Mouse (Mus musculus): ENCODE results near the gene Ccdc146. TPM values are rescaled to one million over a fixed set of nuclear protein-coding genes. Genes with fewer than 3 reads are reported as not detected.
"Not testable (repeated sequence)": the region's sequence is repeated elsewhere in the genome, so short reads cannot be mapped to it uniquely, and the experiment has no call there.

Gene Ccdc146
- polyA plus RNA-seq, 1 experiment: not detected

DNA sequence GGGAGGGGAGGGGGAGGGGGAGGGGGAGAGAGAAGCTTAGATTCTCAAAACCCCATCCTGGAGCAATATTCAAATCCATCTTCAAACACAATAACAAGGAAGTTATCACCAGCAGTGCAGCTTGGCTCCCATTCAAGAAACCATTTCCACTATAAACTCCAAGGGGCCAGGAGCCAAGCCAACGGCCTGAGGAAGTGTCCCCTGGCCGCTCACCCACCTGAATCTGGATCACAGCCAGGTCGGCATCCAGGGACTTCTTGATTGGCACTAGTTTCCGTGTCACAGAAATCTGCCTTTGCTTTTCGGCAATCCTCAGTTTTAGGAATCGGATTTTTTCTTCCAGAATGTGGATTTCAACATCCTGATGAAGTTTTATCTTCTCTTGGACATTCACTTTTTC, 123.5 kb downstream of the Ccdc146 start:
- 72% methylated on average over 6 of the region's 6 CpGs for WGBS
- no peak overlapping the region for H3K27ac ChIP-seq (ENCODE audit: control insufficient read depth, insufficient read depth, low read depth, low read length, poor library complexity)
- TF ChIP-seq CTCF (IDR thresholded peaks at IDR 0.05; ENCODE audit: control insufficient read depth, insufficient read depth, low read length): no peak
- TF ChIP-seq POLR2A (IDR thresholded peaks at IDR 0.05; ENCODE audit: borderline replicate concordance, control insufficient read depth, low read depth, low read length): no peak
- no peak overlapping the region for H3K4me3 ChIP-seq (replicated peaks; ENCODE audit: control insufficient read depth, low read depth, low read length)
- no peaks in the 10 kb centered on the region for H3K4me1 ChIP-seq (ENCODE audit: control insufficient read depth, insufficient read depth, low read length)

DNA sequence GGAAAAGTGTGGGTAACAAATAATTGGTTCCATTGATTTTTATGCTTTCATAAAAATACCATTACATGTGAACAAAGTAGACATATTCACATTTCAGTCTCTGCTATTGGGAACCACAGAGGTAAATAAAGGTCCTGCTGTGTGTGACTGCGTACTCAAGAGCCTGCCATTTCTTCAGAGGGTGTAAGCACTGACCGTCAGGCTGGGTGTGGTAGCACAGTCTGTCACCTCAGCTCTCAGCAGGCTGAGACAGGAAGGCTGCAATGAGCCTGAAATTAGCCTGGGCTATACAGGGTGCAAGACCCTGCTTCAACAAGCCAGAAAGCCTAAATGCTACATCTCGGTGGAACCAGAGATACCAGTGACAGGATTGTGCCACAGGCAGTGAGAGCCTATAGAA, 124.4 kb downstream of the Ccdc146 start:
- 87% methylated on average over 3 of the region's 3 CpGs for WGBS
- no peak overlapping the region for H3K27ac ChIP-seq (ENCODE audit: control insufficient read depth, insufficient read depth, low read depth, low read length, poor library complexity)
- no peaks in the 10 kb centered on the region for H3K4me1 ChIP-seq (ENCODE audit: control insufficient read depth, insufficient read depth, low read length)
- H3K4me3 ChIP-seq (replicated peaks; ENCODE audit: control insufficient read depth, low read depth, low read length): no peak overlapping the region
- TF ChIP-seq CTCF (IDR thresholded peaks at IDR 0.05; ENCODE audit: control insufficient read depth, insufficient read depth, low read length): no peak

DNA sequence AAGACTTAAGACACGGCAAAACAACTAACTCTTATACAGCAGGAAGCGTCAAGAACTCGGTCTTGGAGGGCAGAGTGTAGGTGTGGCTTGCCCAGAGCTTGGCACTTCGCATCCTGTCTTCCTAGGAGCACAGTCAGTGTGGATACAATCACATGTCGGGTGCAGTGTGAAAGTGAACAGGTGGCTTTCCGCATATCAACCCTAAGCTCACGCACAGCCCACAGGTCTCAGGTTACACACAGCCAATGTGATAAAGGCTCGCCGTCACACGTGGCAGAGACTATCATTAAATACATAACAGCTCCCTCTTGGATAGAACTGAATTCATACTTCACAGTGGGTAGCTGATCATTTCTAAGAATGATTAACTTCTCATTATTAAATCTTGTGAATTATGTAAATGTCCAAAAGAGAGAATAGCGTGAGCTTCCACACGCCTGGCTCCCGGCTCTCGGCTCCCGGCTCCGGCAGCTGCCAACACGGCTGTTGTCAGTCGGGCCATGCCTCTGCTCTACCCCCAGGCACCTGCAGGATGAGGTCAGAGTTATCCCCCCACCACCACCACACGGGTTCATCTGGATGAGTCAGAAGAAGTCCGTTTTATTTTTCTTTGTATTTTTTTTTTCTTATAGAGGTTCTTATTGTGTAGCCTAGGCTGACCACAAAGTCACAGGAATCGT, 125.3 kb downstream of the Ccdc146 start:
- WGBS: 81% methylated on average over 21 of the region's 21 CpGs
- TF ChIP-seq CTCF (IDR thresholded peaks at IDR 0.05; ENCODE audit: control insufficient read depth, insufficient read depth, low read length) (no peak), POLR2A (IDR thresholded peaks at IDR 0.05; ENCODE audit: borderline replicate concordance, control insufficient read depth, low read depth, low read length) (no peak)
- Histone ChIP-seq H3K27ac (ENCODE audit: control insufficient read depth, insufficient read depth, low read depth, low read length, poor library complexity) (no peak overlapping the region), H3K4me3 (replicated peaks; ENCODE audit: control insufficient read depth, low read depth, low read length) (no peak overlapping the region), H3K4me1 (ENCODE audit: control insufficient read depth, insufficient read depth, low read length) (no peaks in the 10 kb centered on the region)

DNA sequence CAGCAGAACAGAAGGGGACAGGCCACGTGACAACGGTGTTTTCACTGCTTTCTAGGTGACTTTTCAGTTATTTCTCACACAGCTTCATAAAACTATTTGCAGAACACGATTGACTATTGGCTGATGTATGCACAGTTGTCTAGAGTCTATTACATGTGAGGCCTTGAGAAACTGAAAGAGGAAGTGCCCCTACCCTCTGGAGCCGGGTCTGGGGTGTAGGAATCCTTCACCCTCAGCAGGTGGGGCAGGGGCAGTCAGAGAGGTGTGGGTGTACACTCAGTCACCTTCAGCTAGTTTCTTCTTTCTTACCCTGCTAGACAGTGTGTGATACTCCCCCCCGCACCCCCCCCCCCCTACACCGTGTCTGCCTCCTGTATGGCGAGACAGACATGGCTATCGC, 128.8 kb downstream of the Ccdc146 start:
- Histone ChIP-seq H3K4me3 (replicated peaks; ENCODE audit: control insufficient read depth, low read depth, low read length) (no peak overlapping the region), H3K27ac (ENCODE audit: control insufficient read depth, insufficient read depth, low read depth, low read length, poor library complexity) (no peak overlapping the region), H3K4me1 (ENCODE audit: control insufficient read depth, insufficient read depth, low read length) (no peaks in the 10 kb centered on the region)
- WGBS: 71% methylated on average over 8 of the region's 8 CpGs
- no peak for TF ChIP-seq CTCF (IDR thresholded peaks at IDR 0.05; ENCODE audit: control insufficient read depth, insufficient read depth, low read length)
- no peak for TF ChIP-seq POLR2A (IDR thresholded peaks at IDR 0.05; ENCODE audit: borderline replicate concordance, control insufficient read depth, low read depth, low read length)

DNA sequence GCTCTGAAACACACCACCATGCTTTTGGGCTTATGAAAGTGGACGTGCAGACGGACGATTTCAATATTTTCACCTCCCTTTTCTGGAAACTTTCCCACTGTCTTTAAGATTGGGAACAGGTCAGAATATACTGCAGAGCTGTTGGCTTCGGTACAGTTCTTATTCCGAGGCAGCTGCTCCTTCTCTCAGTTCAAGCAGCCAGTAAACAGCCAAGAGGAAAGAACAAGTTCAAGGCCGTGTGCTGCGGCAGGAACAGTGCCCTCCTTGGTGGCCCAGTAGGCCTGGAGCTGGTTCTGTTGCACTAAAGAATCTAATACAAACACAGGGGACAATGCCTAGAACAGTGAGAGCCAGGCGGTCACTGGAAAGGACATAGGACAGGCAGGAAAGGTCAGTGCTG, 133.9 kb downstream of the Ccdc146 start:
- WGBS: 86% methylated on average over 8 of the region's 8 CpGs
- no peaks in the 10 kb centered on the region for H3K4me1 ChIP-seq (ENCODE audit: control insufficient read depth, insufficient read depth, low read length)
- no peak overlapping the region for H3K27ac ChIP-seq (ENCODE audit: control insufficient read depth, insufficient read depth, low read depth, low read length, poor library complexity)
- no peak for TF ChIP-seq CTCF (IDR thresholded peaks at IDR 0.05; ENCODE audit: control insufficient read depth, insufficient read depth, low read length)
- no peak for TF ChIP-seq POLR2A (IDR thresholded peaks at IDR 0.05; ENCODE audit: borderline replicate concordance, control insufficient read depth, low read depth, low read length)
- no peak overlapping the region for H3K4me3 ChIP-seq (replicated peaks; ENCODE audit: control insufficient read depth, low read depth, low read length)

DNA sequence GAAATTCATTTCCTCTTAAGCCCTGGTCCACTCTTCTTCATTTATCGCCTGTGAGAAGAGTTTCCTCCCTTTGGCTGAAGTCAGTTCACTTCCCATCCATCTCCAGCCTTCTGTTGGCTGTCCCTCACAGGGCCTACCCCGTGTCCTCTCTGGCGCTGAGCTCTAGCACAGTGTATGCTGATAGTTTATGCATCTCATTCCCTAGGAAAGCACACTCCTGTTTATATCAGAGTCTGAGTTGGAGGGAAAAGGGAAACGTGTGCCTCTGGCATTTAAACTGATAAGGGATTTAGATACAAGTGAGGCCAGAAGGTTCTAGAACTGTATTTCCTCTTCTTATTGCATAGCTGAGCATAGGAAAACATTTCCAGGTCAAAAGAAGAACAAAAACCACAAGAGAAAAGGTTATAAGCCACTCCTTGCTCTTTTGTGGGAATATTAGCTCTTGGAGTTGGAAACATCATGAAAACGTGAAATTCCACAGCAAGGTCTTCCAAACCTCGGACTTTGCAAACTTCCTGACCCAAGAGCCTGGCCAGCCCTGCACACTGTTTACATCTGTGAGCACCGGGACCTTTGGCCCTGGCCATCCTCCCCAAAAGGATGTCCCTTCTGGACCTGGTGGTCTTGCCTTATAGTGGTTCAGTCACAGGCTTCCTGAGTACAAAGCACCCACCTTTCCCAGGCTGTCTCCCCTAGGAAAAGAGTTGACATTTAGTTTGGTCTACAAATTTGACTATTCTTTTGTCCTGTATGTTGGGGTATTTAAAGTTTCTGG, 135.6 kb downstream of the Ccdc146 start:
- H3K4me3 ChIP-seq (replicated peaks; ENCODE audit: control insufficient read depth, low read depth, low read length): no peak overlapping the region
- TF ChIP-seq CTCF (IDR thresholded peaks at IDR 0.05; ENCODE audit: control insufficient read depth, insufficient read depth, low read length): no peak
- no peak for TF ChIP-seq POLR2A (IDR thresholded peaks at IDR 0.05; ENCODE audit: borderline replicate concordance, control insufficient read depth, low read depth, low read length)
- H3K27ac ChIP-seq (ENCODE audit: control insufficient read depth, insufficient read depth, low read depth, low read length, poor library complexity): no peak overlapping the region
- H3K4me1 ChIP-seq (ENCODE audit: control insufficient read depth, insufficient read depth, low read length): no peaks in the 10 kb centered on the region
- 72% methylated on average over 7 of the region's 7 CpGs for WGBS

DNA sequence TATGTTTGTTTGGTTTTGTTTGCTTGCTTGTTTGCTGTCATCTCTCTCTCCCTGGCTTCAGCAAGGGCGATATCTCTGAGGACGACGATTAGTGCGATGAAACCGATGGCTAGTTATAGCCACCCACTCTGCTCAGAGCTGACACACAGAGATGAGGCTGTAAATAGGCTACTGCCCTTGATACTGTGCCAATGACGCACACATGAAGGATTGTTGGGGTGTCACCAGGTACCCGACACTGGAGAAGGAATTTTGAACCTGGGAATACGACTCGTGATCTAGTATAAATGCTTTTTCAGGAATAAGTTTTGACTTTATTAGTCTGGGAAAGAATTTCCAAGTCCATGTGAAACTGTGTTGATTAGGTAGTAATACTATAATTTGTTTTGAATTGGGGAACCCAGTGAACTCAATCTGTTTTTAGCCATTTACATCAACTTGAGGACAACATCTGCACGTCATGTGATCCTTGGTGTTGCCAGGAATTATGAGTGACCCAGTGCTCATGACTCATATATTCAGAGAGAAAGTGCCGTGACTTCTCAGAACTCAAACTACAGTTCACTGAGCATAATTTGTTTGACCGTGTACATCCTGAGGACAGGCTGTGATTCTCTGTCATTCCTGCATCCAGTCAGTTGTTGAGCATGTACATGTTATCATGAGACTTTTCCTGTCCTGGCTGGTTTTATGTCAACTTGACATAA, 141.0 kb downstream of the Ccdc146 start:
- TF ChIP-seq CTCF (IDR thresholded peaks at IDR 0.05; ENCODE audit: control insufficient read depth, insufficient read depth, low read length) (no peak), POLR2A (IDR thresholded peaks at IDR 0.05; ENCODE audit: borderline replicate concordance, control insufficient read depth, low read depth, low read length) (no peak)
- H3K27ac ChIP-seq (ENCODE audit: control insufficient read depth, insufficient read depth, low read depth, low read length, poor library complexity): no peak overlapping the region
- H3K4me3 ChIP-seq (replicated peaks; ENCODE audit: control insufficient read depth, low read depth, low read length): no peak overlapping the region
- H3K4me1 ChIP-seq (ENCODE audit: control insufficient read depth, insufficient read depth, low read length): no peaks in the 10 kb centered on the region
- 89% methylated on average over 12 of the region's 12 CpGs for WGBS

DNA sequence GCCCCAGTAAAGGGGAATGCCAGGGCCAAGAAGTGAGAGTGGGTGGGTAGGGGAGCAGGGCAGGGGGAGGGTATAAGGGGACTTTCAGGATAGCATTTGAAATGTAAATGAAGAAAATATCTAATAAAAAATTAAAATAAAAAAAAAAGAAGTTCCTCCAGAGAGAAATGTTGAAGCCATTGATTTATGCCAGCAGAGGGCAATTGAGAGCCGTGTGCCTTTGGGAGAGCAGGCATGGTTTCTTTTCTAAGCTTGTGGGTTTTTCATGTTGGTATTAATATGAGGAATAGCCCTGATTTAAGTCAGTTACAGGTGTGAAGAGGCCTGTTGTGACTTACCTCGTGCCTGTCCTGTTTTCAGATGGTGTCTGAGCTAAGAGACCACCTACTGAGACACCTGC, 146.8 kb downstream of the Ccdc146 start:
- not testable (repeated sequence) for H3K4me3 ChIP-seq (replicated peaks; ENCODE audit: control insufficient read depth, low read depth, low read length); H3K4me1 ChIP-seq (ENCODE audit: control insufficient read depth, insufficient read depth, low read length); H3K27ac ChIP-seq (ENCODE audit: control insufficient read depth, insufficient read depth, low read depth, low read length, poor library complexity)
- 47% methylated on average over 2 of the region's 2 CpGs for WGBS

Data from bone marrow, adult 2 months (tissue).